Mouse (Mus musculus): Measurements from ENCODE around the gene Adam19.
A peak's percentile ranks its signal among the peaks of the same experiment; 100 is the strongest.
"Not testable (repeated sequence)": the region's sequence is repeated elsewhere in the genome, so short reads cannot be mapped to it uniquely, and the experiment has no call there.

Gene Adam19

DNA sequence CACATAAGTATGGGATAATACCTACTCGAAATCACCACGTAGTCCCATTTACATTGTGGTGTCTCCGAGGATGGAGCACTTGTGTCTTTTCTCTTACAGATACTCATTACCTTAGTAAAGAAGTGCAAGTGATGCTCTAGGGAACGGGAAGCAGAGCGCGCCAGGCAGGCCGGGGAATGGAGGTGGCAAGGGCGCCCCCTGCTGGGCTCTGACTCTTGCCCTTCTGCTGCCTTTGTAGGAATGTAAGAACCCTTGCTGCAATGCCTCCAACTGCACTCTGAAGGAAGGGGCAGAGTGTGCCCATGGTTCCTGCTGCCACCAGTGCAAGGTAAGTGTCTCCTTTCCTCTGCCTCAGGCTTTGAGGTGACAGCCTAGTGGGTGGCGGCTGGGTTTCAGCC is 72.8 kb downstream of the Adam19 start:
- peak; percentile 79 for DNase-seq (ENCODE audit: low read depth, low spot score)

DNA sequence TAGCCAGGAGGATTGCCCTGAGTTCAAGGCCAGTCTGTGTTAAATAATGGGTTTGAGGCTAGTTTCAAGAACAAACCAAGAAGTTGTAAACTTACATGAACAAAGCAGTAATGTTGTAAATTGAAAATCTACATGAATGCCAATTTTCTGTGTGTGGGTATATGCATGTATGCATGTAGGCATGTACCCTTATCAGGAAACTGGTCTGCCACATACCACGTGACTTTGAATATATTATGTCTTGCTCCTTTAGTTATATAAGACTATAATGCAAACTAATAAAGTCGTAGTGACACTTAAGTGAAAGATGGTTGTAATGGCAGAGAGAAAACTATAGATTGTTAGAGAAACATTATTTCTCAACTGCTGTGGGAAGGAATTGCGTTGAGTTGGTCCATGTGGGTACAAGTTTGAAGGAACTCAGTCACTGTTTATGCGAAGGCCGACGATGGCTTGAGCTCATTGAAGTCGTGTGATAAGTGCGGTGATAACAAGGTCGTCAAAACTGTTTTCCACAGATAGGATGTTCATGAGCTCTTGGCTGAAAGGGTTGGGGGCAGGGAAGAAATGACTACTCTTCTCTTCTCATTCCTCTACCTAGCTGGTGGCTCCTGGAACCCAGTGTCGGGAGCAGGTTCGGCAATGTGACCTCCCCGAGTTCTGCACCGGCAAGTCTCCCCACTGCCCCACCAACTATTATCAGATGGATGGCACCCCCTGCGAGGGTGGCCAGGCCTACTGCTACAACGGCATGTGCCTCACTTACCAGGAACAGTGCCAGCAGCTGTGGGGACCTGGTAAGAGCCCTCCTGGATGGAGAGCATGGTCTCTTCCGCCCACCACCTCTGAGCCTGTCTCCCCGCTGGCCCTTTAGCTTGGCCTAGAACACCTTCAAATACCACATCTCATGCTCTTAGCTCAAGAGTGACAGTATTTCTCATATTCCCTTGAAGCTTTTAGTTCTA is 75.5 kb downstream of the Adam19 start:
- no peak for DNase-seq (ENCODE audit: low read depth, low spot score)

DNA sequence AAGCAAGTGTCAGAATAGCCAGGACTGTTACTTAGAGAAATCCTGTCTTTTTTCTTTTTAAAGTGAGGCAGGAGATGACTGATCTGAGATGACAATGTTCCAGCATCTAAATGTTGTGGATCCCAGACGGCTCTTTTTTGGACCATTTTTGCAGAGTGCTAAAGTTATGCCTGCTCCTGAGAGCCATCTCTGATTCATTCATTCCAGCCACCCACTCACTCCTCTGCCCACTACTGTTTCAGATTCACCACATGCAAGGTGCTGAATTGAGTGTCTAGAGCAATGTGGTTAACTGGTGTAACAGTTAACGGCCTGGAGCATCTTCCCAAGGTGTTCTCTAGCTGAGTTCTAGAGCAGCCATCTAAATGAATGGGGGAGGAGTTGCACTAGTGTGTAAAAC is 79.1 kb downstream of the Adam19 start:
- no peak for DNase-seq (ENCODE audit: low read depth, low spot score)

DNA sequence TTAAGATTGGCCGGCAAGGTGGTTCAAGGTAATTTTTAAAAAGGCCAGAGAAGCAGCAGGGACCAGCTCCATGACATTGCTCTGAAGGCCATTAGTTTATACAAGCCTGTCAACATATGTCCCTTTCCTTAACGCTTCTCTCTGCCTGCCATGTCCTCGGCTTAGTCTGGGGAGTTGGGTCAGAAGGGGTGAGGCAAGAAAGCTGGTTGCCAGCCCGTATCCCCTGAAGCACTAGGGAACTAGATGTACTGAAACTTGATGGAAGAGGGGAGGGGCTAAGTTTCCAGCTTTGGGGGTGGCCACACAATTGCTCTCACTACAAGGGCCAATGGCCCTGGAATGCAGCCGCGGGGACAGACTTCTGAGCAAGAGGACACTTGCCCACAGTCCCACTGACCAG is 87.5 kb downstream of the Adam19 start:
- DNase-seq (ENCODE audit: low read depth, low spot score): no peak

DNA sequence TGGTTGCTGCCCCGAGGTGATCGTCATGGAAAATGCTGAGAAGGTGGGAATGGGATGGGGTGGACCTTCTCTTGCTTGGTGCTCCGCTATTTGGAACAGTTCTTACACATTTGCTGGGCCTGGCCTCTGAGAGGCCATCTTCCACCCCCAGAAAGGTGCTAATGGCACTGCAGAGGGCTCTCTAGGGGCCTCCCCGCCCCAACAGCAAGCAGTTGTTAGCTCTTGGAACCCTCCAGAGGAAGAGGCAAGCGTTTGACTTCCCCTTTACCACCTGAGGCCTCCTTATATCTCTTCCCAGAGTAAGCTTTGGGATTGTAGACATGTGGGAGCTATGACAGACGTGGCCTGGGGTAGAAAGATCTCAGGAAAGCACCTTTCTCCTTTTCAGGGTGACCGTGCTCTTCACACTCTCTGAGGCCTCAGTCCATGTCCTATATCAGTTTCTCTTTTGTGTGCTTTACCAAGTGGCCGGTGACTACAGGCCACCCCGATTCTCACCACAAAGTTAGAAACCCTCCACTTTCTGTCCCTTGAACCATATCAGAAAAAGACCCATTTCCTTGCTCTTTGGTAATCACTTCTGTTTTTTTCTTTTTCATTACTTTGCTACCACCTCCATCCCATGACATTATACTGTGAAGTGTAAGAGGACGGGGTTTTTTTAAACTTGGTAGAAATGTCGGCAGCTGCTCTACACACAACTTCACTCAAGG is 89.5 kb downstream of the Adam19 start:
- no peak for DNase-seq (ENCODE audit: low read depth, low spot score)

DNA sequence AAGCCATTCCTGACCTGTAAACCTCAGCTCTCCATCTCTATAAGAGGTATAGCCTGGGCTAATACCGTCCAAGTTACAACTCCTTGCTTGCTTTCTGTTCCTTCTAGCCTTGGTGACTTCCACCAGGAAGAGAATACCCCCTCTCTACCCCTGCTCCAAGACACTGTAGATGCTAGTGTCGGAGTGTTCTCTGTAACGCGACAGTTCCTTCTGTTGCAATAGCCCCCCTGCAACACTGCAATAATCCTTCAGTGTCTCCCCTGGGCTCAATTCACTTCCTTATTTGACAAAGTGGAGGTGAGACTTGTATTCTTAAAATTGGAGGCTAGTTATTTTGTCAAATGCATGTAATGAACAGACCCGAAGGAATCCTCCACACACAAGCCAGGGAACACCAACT is 90.8 kb downstream of the Adam19 start:
- no peak for DNase-seq (ENCODE audit: low read depth, low spot score)

DNA sequence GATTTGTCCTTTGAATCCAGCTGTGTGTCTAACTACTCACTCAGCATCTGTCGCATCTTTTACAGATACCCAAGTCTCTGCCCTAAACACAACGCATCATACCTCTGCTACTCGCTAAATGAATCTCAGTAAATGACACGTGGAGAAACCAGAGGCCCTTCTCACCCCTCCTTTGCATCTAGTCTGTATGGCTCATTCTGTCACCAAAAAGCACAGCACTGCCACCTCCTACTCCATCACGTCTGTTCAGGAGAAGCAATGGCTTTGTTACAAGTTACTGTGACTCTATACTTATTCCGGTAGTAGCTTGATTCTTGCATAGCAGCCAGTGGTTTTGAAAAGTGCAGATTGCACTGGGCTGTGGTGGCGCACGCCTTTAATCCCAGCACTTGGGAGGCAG is 101.2 kb downstream of the Adam19 start:
- no peak for DNase-seq (ENCODE audit: low read depth, low spot score)

DNA sequence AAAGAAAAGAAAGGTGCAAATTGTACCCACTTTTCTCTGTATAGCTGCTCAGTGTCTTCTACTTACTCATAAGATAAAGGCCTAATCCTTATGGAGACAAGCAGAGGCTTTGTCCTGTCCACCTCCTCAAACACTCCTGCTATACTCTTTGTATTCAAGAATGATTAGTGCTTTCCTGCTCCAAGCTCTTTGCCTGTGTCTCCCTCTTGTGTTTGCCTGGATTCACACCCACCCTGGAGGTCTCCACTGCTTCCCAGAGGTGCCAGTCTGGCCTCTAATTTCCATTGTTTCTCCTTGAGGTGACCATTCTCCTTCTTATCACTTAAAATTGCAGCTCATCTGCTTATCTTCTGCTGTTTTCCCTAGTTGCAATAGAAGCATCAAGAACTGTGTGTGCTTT is 101.7 kb downstream of the Adam19 start:
- DNase-seq (ENCODE audit: low read depth, low spot score): peak; percentile 16

DNA sequence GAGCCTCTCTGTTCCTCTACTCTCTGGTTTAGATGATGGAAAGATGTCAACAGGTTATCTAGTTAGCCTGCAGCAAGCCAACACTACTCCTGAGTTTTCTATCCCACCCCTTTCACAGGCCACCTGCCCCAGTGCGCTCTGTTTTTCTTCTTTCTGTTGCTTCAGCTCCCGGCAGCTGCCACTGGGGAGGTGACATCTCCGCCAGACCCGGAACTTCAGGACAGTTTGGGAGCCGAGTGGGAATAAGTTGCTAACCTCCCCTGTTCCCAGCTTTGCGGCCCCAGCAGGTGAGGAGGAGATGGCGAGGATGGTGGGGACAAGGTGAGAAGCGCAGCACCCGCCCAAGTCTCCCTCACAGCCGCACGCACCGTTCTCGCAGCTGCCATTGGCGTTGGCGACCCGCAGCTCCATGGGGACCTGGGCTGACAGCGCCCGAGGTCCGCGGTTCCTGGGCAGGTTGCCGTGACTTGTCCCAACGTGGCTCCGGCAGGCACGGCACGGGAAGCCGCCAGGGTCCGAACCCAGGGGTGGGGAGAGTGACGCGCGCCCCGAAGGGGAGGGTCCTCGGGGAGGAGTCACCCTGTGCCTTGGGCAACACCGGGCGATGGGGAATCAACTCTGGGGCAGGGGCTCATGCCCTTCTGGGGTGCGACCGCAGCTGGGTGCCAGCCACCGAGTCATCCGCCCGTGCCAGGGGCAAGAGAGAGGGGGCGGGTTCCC is 110.2 kb downstream of the Adam19 start, which contains the start of gene Nipal4:
TSS of gene Nipal4 (minus strand) at position 643 of the 720 bp plus-strand sequence.
- DNase-seq (ENCODE audit: low read depth, low spot score): peak; percentile 14

DNA sequence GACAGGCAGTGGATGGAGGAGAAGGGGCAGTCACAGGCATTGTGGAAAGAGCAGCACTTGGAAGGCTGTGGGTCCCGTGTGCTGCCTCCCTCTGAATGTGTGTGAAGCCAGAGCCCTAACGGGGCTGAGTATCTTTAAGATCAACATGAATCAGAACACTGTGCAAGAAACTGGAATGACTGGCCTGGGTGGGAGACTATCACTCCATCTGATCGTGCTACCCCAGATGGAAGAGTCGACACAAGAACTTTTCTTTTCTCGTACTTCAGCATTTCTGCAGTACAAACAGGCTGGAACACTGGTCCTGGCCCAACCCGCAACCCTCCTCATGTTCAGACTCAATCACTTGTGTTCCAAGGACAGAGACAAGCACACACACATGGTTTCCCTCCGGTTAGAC is 112.7 kb downstream of the Adam19 start:
- DNase-seq (ENCODE audit: low read depth, low spot score): no peak

DNA sequence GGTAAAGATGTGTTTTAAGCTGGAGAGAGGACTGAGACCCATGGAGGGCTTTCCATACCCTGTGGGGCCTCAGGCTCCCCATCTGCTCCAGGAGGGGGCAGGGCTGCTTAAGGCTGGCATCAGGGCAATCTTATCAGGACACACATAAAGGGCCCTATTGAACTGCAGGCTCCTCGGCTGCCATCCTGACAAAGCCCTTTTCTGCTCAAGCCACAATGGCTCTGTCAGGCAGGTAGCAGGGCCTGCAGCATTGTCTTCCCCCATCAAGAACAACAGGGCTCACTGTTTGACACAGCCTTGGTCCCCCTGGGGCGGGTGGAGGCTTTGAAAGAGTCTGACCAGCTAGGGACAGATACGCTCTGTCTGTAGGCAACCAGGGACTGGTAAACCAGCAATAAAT is 114.1 kb downstream of the Adam19 start:
- no peak for DNase-seq (ENCODE audit: low read depth, low spot score)

DNA sequence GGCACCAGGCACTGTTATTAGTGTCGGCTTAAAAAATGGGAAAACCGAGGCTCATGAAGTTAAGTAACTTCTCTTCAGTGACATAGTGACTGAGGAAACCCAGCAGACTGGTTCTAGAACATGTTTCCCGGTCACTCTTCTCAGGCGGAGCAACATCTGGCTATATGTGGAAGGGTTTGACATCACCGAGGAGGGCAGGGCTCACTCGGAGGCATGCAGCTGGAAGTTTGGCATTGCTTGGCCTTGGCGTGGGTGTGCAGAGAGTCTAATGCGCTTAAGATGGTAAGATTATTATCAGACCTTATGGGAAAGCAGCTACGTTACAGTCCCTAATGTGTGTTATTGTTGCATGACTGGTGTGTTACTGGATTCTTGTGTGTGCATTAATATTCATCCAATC is 116.3 kb downstream of the Adam19 start:
- DNase-seq (ENCODE audit: low read depth, low spot score): no peak

DNA sequence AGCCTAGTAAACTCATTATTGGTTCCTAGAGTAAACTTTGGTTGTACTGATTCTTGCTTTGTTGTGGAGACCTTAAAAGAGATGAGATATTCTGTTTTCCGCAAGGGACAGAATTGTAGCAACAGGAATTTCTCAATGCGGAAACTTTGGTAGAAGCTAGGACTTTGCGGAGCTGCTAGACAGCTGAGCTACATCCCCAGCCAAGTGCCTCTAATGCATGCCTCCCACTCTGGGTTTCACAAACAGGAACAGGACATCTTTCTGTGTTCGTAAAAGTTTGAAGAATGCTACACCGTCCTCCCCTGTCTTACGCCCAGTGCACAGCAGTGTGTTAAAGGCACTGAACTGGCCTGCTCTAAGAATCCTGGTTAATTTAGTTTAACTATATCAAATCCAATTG is 120.4 kb downstream of the Adam19 start:
- no peak for DNase-seq (ENCODE audit: low read depth, low spot score)

DNA sequence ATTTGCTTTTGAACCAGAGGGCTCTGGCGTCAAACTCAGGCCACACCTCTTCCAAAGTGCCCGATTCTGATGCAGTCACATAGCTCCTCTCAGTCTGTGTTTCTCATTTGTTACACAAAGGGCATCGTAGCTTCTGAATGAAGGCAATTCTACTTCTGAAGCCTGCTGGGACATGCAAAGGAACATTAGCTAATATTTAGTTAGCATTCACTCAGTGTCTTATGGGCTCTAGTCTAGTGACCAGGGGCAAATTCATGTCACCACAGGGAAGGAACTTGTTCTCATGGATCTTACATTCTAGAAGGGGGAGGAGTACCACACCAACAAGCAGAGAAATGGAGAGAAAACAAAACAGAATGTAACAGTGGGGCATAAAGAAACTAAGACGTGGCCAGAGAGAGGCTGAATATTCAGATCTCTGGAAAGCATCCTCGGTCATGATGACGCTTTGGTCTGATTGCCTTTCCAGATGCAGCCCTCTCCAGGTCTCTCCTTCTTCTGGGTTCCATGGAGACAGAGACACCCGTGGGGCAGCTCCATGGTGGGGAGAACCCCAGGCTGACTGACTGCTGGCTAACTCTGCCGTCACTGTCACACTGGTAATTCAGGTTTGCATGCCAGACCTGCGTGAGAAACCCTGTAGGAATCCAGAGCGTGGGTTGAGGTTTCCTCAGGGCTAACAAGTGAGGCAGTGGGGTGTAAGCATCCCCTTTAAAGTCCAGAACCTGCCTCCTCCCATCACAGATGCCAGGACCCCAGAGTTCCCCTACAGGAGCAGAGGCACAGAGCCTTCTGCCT is 121.7 kb downstream of the Adam19 start:
- no peak for DNase-seq (ENCODE audit: low read depth, low spot score)

DNA sequence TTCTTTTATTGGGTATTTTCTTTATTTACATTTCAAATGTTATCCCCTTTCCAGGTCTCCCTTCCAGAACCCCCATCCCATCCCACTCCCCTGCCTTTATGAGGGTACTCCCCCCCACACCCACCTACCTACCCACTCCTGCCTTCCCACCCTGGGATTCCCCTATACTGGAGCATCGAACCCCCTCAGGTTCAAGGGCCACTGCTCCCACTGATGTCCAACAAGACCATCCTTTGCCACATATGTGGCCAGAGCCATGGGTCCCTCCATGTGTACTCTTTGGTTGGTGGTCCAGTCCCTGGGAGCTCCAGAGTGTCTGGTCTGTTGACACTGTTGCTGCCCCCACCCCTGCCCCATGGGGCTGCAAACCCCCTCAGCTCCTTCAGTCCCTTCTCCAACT is 126.2 kb downstream of the Adam19 start:
- not testable (repeated sequence) for DNase-seq (ENCODE audit: low read depth, low spot score)

DNA sequence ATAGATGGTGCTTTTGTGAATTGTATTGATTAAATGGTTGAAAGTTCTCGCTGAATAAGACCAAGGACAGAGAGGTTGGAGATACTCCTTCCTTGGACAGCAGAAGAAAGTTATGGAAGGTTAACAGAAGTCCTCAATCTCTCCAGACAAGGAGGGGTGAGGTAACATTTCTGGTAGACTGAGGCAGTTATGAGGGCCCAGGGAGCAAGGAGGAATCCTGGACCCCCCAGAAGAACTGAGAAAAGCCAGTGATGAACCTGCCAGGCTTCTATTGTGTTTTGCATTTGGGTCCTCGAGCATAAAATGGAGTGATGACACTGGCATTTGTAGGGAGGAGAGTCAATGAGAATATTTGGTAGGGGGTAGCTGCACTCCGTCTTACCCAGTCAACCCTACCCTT is 129.2 kb downstream of the Adam19 start:
- DNase-seq (ENCODE audit: low read depth, low spot score): no peak

DNA sequence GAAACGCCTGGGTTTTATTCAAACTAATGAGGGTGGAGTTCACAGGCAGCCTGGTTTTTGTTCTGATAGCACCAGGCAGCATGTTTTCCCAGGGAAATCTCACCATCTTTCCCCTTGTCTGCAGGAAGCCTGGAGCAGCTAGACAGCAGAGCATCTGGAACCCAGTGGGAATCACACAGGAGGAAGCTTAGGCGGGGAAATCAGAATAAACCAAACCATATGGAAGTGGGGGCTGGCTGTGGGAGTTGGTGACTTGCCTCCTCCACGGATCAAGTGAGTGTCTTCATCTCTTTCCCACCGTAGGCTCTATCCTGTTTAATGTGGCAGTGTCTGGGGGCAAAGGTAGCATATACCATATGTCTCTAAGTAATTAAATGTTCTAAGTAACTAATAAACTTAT is 129.7 kb downstream of the Adam19 start:
- no peak for DNase-seq (ENCODE audit: low read depth, low spot score)

DNA sequence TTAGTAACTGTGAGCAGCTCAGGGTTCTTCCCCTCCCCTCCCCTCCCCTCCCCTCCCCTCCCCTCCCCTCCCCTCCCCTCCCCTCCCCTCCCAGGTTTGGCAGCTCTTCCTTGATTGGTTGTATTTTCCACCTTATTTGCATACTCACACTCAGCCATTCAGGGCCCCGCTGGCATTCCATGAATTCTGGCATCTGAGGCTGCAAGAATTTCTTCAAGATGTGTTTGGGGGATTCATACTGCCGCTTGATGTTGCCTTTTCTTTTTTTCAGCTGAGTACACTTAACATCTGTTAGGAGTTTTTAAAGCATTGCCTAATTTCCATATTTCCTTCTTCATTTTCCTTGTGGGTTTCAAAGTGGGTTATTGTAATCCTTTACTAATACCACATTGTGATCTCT is 132.5 kb downstream of the Adam19 start:
- DNase-seq (ENCODE audit: low read depth, low spot score): no peak

DNA sequence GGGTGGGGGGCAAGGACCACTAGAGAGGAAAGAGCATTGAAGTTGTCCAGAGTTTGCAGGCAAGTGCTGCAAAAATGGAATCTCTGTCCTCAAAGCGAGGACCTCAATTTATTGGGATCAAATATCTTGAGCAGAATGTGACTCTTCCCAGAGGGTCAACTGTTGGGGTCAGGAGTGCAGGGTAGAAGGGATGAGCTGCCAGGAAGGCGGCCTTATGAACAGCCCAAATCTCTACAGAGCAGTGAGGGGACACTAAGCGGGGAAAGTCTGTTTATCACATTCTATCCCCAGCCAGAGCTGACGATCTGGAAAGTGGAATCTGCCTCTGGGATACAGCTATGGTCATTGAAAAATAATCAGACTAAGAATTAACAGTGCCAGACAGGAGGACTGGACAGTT is 138.4 kb downstream of the Adam19 start:
- DNase-seq (ENCODE audit: low read depth, low spot score): no peak
